Mouse (Mus musculus) forelimb bud, embryonic 11.5 days (tissue): Measurements from ENCODE around the gene Isx.

ENCODE experiments used
- DNase-seq: peaks from one replicate; pipeline ENCODE4 v3.0.0-alpha.2; 2012; ENCODE audit warnings: low read depth, low spot score

Isx gene

DNA sequence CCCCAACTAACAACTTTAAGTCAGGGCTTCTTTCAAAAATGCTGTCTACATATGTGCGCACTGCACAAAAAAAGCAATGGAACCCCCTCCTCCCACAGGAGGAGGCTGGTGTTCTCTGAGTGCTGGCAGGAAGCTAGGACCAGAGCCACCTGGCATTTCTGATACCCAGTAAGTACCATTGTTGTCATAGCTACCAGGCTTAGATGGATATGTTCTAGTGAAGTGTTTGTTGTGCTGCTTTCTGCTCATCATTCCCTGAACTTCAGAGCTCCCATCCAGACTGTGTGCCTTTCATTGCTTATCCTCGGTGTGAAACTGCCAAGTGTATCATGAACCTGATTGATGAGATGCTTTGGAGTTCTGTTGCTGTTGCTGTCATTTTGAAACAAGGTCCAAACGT lies 26.8 kb downstream of the Isx start:
- DNase-seq: no peak

DNA sequence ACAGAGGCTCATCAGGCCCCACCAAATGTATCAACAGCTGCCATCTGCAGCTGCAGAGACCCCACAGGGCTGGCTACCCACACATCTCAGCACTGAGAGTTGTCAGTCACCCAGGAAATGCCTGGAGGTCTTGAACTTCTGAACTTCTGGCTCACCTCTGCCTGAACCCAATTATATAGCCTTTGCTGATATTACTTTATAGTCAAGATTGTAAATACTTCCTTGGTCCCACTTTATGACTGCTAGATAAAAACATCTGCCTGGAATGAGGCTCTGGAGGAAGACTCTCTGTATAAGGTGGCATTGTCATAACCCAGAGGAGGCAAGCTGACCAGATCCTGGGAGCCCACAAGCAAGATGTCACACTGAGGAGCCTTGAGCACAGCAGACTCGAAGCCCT lies 28.8 kb downstream of the Isx start:
- DNase-seq: no peak

GRCm38 (mm10) chr8:74903054-74903842 lies 30.3 kb downstream of the Isx start:
- DNase-seq: no peak

DNA sequence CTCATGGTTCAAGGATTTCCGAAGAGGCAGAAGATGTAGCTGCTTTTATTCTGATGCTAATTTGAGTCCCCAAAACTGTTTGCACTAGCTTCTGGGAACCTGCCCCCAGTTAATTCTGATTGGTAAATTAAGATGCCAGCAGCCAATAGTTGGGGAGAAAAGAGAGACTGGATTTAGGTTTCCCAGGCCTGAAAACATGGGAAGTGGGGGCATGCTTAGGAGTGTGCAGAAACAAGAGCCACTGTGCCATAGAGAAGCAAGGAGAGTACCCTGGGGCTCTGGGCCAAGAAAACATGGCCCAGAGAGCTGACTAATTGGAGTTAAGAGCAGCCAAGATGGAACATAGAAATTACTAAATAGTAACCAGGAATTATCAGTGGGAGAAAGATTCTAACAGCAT lies 33.4 kb downstream of the Isx start:
- peak; percentile 12 for DNase-seq

DNA sequence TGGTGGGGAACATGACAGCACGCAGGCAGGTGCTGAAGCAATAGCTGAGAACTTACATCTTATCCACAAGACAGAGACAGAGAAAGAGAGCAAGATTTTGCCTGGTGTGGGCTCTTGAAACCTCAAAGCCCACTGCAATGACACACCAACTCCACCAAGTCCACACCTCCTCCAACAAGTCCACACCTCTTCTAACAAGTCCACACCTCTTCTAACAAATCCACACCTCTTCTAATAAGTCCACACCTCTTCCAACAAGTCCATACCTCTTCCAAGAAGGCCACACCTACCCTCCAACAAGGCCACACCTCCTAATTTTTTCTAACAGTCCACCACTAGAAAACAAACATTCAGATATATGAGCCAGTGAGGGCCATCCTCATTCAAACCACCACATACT lies 37.7 kb downstream of the Isx start:
- no peak for DNase-seq

DNA sequence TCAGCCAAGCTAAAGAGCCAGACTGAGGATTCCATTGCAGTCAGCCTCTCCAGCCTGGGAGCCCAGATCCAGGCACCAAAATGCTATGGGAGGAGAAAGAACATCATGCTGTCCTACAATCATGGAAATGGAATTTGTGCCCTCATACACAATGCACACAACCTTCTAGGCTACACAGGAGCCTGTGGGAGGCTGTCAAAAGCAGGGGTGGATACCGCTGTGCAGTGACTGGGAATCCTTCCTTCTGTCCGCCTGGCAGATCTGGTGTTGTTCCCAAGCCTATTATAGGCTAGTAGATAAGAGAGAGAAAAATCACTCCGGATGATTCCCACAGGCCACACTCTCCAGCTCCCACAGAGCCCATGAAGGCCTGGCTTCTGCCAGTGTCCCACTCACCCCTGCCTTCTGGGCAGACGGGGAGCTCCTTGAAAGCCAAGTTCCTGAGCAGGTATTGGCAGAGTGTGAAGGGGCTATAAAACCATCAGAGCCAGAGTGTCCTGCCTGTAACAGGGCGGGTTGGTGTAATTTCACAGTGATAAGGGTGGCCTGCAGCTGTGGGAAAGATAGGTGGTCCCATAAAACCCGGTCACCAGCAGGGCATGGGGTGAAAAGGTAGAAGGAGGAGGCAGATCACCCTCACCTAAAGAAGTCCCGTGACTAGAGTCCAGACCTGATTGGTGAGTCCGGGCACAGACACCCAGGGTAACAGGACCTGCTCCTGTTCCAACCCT lies 47.9 kb downstream of the Isx start:
- no peak for DNase-seq

GRCm38 (mm10) chr8:74921882-74922518 lies 49.0 kb downstream of the Isx start:
- no peak for DNase-seq

DNA sequence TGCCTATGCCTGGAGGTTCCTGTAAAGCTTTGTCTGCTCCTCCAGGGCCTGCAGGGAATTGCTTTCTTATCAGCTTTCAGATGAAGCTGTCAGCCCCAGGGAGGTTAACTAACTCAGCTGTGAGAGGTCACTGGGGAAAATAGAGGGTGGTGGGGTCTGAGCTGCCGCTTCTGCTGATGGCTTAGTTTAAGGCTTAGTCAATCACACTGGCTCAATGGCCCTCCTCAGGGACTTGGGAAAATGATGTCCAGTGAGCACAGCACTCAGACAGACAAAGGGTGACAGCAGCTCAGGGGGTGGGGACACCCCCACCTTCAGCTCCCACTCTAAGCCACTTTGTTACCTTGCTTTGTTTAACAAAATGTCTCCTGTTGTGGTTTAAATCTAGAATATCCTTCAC lies 55.0 kb downstream of the Isx start:
- DNase-seq: no peak

DNA sequence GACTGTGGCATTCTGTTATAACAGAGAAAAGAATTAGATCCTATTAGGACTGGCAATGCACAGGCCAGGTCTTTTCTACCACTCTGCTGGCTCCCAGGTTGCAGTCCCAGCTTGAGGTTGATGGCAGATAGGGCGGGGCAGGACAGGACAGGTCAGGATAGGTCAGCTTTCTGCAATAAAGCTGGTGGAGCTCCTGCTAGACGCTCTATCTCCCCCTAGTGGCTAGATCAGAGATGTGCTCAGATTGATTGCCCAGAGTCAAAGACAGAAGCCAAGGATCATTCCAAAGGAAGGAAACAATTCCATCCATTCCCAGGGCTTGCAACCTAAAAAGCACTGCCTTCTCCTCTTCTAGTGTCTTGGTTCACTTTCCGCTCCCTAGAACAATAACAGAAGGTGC lies 57.8 kb downstream of the Isx start:
- peak; percentile 73 for DNase-seq

DNA sequence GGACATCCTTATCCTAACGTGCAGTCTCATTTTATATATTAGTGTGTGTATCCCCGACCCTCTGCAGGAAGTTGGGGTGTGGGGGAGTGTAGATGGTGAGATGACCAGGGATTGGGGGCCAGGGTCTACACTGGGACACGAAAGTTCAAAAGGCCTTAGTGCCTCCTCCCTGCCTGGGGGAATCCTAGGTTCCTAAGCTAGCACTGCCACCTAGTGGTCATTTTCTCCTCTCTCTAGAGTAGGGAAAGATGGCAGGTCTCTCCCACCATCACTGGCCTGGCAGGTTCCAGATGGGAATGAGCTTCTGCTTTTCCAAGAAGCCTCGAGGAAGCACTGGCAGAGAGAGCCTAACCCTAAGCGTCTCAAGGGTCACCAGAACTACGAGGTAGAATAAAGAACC lies 62.3 kb downstream of the Isx start:
- DNase-seq: peak; percentile 69

GRCm38 (mm10) chr8:74936656-74937055 lies 63.7 kb downstream of the Isx start:
- no peak for DNase-seq

- DNase-seq: no peak
These were observed 69.1 kb downstream of the Isx start for GRCm38 (mm10) chr8:74942056-74942455.
